Mouse (Mus musculus) ovary, postnatal 36 days (tissue): ENCODE measurements around the gene Tsfm.
"Not testable (repeated sequence)": the region's sequence is repeated elsewhere in the genome, so short reads cannot be mapped to it uniquely, and the experiment has no call there.

Source experiments
- DNase-seq: peaks from one replicate; pipeline ENCODE4 v3.0.0; 2022; ENCODE audit warnings: low spot score, mixed read lengths

Tsfm gene

GRCm38 (mm10) chr10:127063913-127064870 lies 33.6 kb upstream of the Tsfm start:
- DNase-seq = peak; percentile 30

GRCm38 (mm10) chr10:127063239-127063872 lies 32.7 kb upstream of the Tsfm start, which contains the start of gene Cdk4:
Cdk4 (plus strand) TSS chr10:127063534.
- DNase-seq = peak; percentile 99

GRCm38 (mm10) chr10:127062503-127062902 lies 31.9 kb upstream of the Tsfm start:
- no peak for DNase-seq

- DNase-seq = not testable (repeated sequence)
These were observed 31.5 kb upstream of the Tsfm start for GRCm38 (mm10) chr10:127062101-127062500.

GRCm38 (mm10) chr10:127061513-127061912 lies 30.9 kb upstream of the Tsfm start:
- no peak for DNase-seq

- DNase-seq = no peak
These were observed 30.4 kb upstream of the Tsfm start for GRCm38 (mm10) chr10:127061085-127061484.

- peak; percentile 76 for DNase-seq
These were observed 29.6 kb upstream of the Tsfm start, which contains the start of gene March9 for GRCm38 (mm10) chr10:127059968-127060916. March9 (minus strand) TSS chr10:127060184.

- DNase-seq = peak; percentile 28
These were observed 28.7 kb upstream of the Tsfm start for GRCm38 (mm10) chr10:127059174-127059967.

- DNase-seq = no peak
These were observed 28.1 kb upstream of the Tsfm start for GRCm38 (mm10) chr10:127058708-127059107.

GRCm38 (mm10) chr10:127058161-127058560 lies 27.5 kb upstream of the Tsfm start:
- peak; percentile 70 for DNase-seq

GRCm38 (mm10) chr10:127056490-127056889 lies 25.9 kb upstream of the Tsfm start:
- no peak for DNase-seq

GRCm38 (mm10) chr10:127055406-127055805 lies 24.8 kb upstream of the Tsfm start:
- DNase-seq = no peak

GRCm38 (mm10) chr10:127054646-127055045 lies 24.0 kb upstream of the Tsfm start:
- no peak for DNase-seq

GRCm38 (mm10) chr10:127050119-127050474 lies 19.5 kb upstream of the Tsfm start:
- DNase-seq = no peak

GRCm38 (mm10) chr10:127049395-127050118 lies 18.9 kb upstream of the Tsfm start:
- DNase-seq = no peak

GRCm38 (mm10) chr10:127048608-127049394 lies 18.2 kb upstream of the Tsfm start:
- DNase-seq = no peak

GRCm38 (mm10) chr10:127047954-127048353 lies 17.3 kb upstream of the Tsfm start, which contains the start of gene Cyp27b1:
Cyp27b1 (plus strand) TSS chr10:127048250.
- DNase-seq = no peak

GRCm38 (mm10) chr10:127043187-127043586 lies 12.5 kb upstream of the Tsfm start:
- no peak for DNase-seq

- DNase-seq = no peak
These were observed 12.0 kb upstream of the Tsfm start for GRCm38 (mm10) chr10:127042468-127043115.
